Mouse (Mus musculus) bone marrow, adult 2 months (tissue): ENCODE results near the gene Sox5.

Source experiments
- CTCF ChIP-seq: fragments of 200-500 bp; IDR thresholded peaks from 2 replicates; pipeline ENCODE4 v1.5.1; 2011; ENCODE audit warnings: low read length, control low read depth; ENCODE audit not compliant: control insufficient read depth, insufficient read depth
- POLR2A ChIP-seq: fragments of 200-500 bp; IDR thresholded peaks from 2 replicates; pipeline ENCODE4 v1.6.1; 2011; ENCODE audit warnings: low read depth, mild to moderate bottlenecking, control low read depth, low read length, borderline replicate concordance; ENCODE audit not compliant: control insufficient read depth

DNA sequence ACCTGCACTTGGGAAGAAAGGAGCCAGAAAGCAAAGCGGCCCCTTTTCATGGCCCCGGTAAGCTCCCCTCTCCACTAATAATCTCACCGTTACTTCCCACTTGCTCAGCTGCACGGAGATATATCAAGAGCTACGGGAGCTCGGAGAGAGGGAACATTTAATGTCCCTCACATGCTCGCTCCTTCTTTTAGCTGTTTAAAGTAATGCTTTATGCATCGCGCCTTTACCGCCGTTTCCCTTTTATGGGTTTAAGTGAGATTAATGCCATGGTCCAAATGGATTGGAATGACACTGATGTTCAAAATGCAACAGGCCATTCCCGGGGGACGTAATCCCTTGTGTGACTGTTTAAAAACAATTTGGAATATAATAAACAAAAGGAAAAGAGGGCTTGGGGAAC, 783.6 kb downstream of the Sox5 start:
- TF ChIP-seq CTCF (no peak), POLR2A (no peak)
